Mouse (Mus musculus): ENCODE data around the gene Olfr1136.

Olfr1136 gene

GRCm38 (mm10) chr2:87693847-87694246, at the start of gene Olfr1136:
Gene Olfr1136, minus strand, starts transcription at chr2:87693947.
- no peak for DNase-seq (ENCODE audit: low read depth, low spot score)

- DNase-seq (ENCODE audit: low read depth, low spot score) = no peak
These were observed 49.7 kb upstream of the Olfr1136 start, which contains the start of gene Olfr1140 for GRCm38 (mm10) chr2:87743452-87743851. Gene Olfr1140, plus strand, starts transcription at chr2:87743752.

GRCm38 (mm10) chr2:87739878-87740277, 46.1 kb upstream of the Olfr1136 start, which contains the start of gene Olfr1138:
Gene Olfr1138, minus strand, starts transcription at chr2:87739978.
- DNase-seq (ENCODE audit: low read depth, low spot score) = no peak

DNA sequence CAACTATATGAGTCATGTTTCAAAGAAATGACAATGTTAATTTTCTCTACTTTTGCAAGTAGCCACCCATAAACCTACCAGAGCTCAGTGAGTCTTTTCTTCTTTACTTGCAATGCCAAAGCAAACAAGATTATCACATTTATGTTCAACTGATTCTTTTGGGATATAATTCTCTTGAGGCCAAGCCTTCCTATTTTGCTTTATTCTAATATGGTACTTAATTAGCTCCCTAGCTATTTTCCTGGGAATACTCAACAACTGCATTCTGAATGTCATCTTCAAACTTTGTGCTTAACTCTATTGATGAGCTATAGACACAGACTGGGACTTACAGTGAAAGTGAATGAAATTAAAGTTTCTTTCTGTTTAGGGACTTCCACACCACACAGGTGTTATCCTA, 19.3 kb upstream of the Olfr1136 start, which contains the start of gene Olfr1137:
Gene Olfr1137, minus strand, starts transcription at position 101 of the 400 bp plus-strand sequence.
- DNase-seq (ENCODE audit: low read depth, low spot score) = no peak

GRCm38 (mm10) chr2:87673564-87673963, 20.2 kb downstream of the Olfr1136 start, which contains the start of gene Olfr1135:
Gene Olfr1135, minus strand, starts transcription at chr2:87673664.
- DNase-seq (ENCODE audit: low read depth, low spot score) = no peak

- no peak for DNase-seq (ENCODE audit: low read depth, low spot score)
These were observed 35.4 kb downstream of the Olfr1136 start, which contains the start of gene Olfr1134 for GRCm38 (mm10) chr2:87658360-87658759. Gene Olfr1134, minus strand, starts transcription at chr2:87658460.

GRCm38 (mm10) chr2:87647274-87647673, 46.5 kb downstream of the Olfr1136 start, which contains the start of gene Olfr1133:
Gene Olfr1133, minus strand, starts transcription at chr2:87647374.
- DNase-seq (ENCODE audit: low read depth, low spot score) = no peak
